Mouse (Mus musculus): ENCODE measurements at regions not wholly inside any gene's neighbourhood (a gene's known extent, or its start where the extent isn't known, plus 50 kb on each side); places are given as distances from the start of the nearest gene placed in this dataset.

DNA sequence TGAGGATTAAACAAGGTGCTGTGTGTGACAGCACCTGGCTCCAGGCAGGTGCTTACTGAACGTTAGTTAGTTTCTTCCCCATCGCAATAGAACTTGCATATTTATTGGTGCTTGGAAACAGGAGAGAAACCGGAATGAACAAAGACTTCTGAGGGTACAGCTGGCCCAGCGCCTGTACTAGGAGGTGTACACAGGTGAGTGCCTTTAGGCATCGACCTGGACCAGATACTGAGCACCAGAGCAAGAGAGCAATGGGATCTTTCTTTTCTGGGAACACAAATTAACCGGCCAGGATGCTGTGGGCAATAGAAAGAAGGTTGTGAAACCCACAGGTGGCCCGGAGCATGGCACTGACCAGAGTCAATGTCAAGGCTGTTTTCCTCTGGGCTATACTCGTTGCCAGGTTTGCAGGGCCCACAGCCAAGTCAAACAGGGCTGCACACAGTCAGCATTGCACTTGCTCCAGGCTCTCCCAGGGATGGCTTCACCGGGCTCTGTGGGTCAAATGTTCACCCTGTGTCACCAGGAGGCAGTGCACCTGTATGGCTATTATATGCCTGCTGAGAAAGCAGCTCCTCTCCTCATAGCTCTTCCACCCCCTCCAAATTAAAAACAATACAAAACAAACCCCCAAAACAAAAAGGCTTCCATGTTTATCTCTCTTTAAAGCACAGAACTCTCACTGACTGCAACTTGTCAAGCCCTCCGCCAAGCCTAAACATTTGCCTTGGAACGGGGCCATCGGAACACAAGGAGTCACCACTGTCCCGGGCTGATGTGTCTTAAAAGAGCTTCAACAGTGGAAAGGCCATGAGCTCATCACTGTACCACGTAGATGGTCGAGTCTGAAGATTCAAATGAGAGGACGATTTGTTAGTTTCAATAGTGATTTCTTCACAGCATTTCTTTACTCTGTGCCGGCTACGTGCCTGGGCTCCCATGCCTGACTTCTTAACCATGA is 629.1 kb downstream of the Rnf144a start:
- DNase-seq (ENCODE audit: low read depth, low spot score): no peak

DNA sequence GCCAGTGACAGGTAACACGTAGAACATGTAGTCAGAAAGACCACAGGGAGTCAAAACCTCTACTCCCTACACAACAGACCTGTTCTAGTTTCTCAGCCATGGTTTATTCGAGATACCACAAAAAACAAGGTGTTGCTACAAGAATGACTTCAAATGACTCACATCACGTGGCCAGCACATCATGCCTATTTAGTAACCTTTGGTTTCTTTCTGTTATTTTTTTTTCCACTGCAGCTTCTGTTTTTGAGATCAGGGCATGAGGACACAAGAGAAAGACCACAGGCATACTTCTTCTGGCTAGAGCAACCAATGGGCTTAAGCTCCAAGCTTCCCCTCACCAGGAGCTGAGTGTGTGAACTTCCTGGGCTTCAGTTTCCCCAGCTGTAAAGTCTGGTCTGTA is 630.7 kb downstream of the Rnf144a start:
- DNase-seq (ENCODE audit: low read depth, low spot score): no peak

DNA sequence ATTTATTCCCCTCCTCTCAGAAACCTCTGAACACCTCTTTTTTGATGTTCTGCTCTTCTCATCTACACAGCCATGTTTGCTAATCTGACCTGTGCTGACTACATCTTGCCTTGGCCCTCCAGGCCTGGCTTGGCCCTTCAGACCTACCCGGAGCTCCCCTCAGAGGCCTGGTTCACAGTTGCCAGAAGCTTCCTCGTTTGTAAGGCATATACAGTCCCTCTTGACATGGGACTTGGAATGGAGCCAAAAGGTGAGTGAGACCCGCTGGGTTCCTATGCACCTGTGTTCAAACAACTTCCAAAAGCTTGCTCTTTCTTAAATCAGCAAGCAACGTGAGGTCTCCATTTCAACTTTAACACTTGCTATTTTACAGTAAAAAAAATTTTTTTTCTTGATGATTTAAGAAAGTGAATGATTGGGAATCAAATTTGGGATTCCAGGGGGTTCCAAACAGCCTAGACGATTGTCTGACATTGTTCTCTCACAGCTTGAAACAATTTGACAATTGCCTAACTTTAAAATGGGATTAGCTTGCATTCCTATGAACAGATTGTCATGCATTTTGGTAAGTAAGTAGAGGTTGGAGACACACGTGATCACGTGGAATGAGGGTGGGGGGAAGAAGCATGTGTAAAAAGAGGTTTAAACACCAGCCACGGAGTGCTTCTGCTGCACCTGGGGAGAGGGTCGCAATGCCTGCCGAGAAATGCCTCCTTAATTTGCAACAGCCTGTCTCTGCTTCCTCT is 631.9 kb downstream of the Rnf144a start:
- no peak for DNase-seq (ENCODE audit: low read depth, low spot score)

- no peak for DNase-seq (ENCODE audit: low read depth, low spot score)
Measured at GRCm38 (mm10) chr12:25771856-25772255, 643.2 kb downstream of the Rnf144a start.

- no peak for DNase-seq (ENCODE audit: low read depth, low spot score)
Measured at GRCm38 (mm10) chr12:25768644-25769043, 646.4 kb downstream of the Rnf144a start.

GRCm38 (mm10) chr12:25763061-25763460 is 652.0 kb downstream of the Rnf144a start:
- peak; percentile 49 for DNase-seq (ENCODE audit: low read depth, low spot score)

DNA sequence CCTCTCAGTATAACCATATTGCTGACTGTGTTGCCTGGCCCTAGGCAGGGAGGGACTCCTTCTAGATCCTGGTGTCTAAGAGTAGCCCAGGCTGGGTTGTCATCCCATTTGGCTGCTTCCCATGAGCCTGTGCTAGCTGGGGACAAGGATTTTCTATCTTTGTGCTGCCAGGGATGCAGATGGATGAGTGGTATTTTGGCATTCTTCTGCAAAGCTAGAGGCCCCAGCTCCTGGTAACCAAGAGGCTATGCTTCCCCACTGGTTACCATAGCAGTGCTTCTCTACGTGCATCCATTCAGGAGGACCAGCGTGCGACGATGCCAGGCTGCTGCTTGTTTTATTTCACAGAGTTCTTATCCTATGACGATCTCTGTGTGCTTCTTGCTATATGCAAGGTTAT is 658.0 kb downstream of the Rnf144a start:
- DNase-seq (ENCODE audit: low read depth, low spot score): peak; percentile 60

DNA sequence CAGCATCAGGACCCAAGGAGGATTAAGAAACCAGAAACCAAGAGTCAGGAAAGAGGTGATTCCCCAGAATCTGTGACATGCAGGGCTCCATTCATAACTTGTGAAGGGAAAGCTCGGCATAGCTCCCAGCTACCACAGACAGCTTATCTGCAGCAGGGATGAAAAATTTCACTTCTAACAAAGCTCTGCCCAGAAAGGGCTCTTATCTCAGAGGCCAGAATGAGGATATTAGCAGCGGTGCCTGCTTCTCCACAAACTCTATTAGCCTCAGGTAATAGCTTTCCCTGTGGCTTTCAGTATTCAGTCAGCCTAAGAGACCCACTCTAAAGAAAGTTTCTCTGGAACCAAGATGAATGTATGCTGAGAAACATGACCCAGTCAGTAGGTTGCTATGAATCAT is 636.9 kb upstream of the Id2 start:
- DNase-seq (ENCODE audit: low read depth, low spot score): no peak

GRCm38 (mm10) chr12:25725774-25726173 is 628.8 kb upstream of the Id2 start:
- DNase-seq (ENCODE audit: low read depth, low spot score): no peak

GRCm38 (mm10) chr12:25711186-25711585 is 614.2 kb upstream of the Id2 start:
- no peak for DNase-seq (ENCODE audit: low read depth, low spot score)

DNA sequence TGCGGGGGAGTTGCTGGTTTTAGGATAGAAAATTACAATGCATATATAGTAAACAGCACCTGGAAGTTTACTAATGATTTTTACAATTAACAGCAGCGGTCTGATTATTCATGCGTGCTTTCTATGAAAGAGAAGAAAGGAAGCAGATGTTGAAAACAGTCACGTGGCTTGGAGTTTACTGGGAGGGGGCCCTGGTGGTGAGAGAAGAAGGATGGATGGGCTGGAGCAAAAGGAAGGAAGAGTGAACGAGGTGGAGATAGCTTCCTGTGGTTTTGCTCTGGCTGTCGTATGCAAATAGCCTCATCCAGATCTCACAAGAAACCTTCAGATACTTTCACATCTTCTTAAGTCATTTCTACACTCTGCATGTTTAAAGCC is 606.1 kb upstream of the Id2 start:
- no peak for DNase-seq (ENCODE audit: low read depth, low spot score)

DNA sequence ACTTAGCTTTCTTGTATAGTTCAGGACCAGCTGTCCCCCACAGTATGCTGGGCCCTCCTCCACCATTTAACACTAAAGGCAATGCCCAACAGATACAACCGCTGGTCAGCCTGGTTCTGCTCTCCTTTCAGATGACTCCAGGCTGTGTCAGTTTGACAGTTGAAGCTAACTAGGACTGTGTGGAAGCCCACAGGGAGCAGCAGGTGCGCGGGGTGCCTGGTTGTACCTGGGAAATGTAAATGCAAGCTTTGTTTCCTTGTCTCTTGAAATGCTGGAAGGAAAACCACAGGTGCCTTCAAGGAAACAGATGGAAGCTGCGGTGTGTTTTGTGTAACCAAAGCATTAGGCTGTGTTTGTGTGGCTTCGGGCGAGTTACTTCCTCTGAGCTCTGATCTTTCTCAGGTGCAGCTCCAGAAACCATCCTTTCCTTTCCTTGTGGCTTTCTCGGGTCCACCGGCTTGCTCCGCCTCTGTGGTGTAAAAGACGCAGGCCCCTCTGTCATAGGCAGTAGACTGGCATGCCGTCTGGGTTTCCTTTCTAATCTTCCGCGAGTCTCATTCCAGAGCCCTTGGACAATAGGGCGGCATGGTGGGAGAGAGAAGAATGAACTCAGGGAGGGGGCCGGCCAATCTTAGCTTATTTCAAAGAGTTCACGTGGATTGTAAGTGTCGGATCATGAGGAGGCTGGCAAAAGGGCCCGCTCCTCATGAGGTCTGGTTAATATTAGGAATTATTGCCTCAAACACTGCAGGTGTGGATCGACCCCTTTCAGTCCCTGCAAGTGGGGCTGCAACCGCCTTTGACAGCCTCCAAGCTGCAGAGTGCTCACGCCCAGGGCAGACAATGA is 605.5 kb upstream of the Id2 start:
- DNase-seq (ENCODE audit: low read depth, low spot score): no peak

DNA sequence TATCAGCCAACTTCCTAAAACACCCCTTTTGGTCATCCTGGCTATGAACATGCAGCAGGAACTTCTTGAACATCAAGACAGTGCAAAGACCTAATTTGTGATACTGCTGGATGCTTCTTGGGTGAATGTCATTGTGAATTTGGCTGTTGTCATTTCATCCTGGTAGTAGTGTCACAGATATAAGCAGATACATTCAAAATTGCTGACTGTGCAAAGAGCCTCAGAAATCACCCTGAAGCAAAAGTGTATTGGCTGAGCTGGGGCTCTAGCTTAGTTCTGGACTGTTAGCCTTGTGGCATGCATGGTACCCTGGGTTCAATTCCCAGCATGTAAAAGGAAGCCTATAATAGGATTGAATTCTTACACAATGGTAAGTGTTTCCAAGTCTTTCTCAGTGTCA is 590.1 kb upstream of the Id2 start:
- no peak for DNase-seq (ENCODE audit: low read depth, low spot score)

DNA sequence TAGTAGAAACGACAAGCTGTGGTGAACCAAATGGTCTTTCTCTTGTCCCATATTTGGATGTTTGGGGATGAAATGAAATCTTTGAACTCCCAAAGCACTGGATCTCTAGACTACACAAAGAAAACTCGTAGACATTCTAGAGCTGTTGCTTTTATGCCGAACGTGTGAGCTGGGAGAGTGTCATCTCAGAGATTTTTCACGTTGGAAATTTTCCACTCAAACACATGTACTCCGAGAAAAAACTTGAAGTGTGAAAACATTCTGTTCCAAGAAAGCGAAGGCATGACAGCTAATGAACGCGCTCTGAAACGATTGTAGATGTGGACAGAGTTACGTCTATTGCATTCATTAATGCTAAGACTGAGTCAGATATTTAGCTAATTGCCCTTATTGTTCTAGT is 579.7 kb upstream of the Id2 start:
- no peak for DNase-seq (ENCODE audit: low read depth, low spot score)

GRCm38 (mm10) chr12:25668336-25668735 is 571.4 kb upstream of the Id2 start:
- peak; percentile 74 for DNase-seq (ENCODE audit: low read depth, low spot score)

DNA sequence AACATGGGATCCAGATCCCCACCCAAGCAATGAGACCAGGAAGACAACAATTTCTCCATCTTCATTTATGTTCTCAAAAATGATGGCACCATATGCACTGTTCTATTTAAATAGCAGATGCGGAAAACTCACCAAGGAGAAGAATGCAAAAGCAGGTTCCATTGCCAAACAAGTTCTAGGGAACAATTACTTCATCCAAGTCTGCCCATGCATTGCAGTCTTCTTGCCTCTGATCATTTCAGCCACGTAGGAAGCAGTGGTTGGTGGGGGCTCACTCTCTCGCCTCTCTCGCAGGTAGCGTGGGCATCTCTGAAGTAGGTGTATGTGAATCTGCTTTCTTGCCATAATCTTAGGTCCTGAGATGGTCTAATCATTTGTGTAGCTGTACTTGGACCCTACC is 557.5 kb upstream of the Id2 start:
- DNase-seq (ENCODE audit: low read depth, low spot score): peak; percentile 72

GRCm38 (mm10) chr12:25650237-25650636 is 553.3 kb upstream of the Id2 start:
- DNase-seq (ENCODE audit: low read depth, low spot score): no peak

DNA sequence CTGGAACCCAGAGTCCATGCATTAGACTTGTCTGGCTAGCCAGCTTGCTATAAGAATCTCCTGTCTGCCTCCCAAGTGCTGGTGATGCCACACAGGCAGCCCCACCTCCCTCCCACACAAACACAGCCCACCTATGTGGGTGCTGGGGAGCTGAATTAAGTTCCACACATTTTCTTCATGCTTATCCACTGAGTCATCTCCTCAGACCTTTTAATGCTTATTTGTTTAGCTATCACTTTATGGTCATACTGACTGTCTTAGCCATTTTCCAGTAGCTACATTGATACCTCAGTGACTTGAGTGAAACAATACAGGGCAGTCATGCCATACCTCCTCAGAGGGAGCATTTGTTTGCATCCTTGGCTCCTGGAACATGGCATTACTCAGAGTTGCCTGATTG is 531.1 kb upstream of the Id2 start:
- no peak for DNase-seq (ENCODE audit: low read depth, low spot score)

GRCm38 (mm10) chr12:25625858-25626257 is 528.9 kb upstream of the Id2 start:
- DNase-seq (ENCODE audit: low read depth, low spot score): no peak

DNA sequence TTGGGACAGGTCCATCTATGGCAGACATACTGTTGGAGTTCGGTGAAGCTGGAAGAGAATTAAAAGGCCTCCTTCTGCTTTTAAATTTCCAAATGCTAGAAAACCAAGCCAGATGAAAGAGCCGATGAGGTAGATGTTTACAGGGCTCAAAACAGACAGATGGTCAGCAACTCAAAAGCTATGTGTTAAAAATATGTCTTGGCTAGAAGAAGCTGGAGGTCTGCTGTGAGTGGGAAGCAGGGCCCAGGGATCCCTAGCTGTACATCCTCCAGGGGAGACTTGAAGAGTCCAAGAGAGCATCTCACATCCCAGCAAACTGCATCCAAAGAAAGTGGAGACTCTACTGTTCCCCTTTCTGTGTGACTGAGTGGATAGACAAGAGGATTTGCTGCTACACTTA is 526.5 kb upstream of the Id2 start:
- DNase-seq (ENCODE audit: low read depth, low spot score): peak; percentile 61

- peak; percentile 41 for DNase-seq (ENCODE audit: low read depth, low spot score)
Measured at GRCm38 (mm10) chr12:25621142-25621541, 524.2 kb upstream of the Id2 start.

DNA sequence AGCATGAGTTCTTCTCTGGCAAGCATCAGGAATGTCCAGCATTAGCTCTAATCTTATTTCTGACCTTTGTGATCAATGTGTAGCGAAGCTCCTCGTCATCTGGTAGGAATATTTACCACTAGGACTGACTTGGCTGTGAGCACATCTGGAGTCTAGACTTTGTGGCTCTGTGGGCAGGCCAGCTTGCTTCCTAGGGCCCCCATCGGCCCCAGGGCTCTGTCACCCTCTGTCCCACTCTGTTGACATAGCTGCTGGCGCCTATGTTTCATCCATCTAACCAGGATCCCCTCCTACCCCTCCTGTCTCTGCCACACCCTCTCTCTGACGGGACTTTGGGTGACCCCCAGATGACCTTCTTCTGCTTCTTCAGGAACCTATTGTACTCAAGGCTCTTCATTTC is 520.6 kb upstream of the Id2 start:
- no peak for DNase-seq (ENCODE audit: low read depth, low spot score)
